Mouse (Mus musculus): ENCODE data around the gene Tsga10.
"Not testable (repeated sequence)": the region's sequence is repeated elsewhere in the genome, so short reads cannot be mapped to it uniquely, and the experiment has no call there.

Tsga10 gene

GRCm38 (mm10) chr1:37719761-37720640 lies 146.2 kb downstream of the Tsga10 start, which contains the start of gene 2010300C02Rik:
TSS of gene 2010300C02Rik (minus strand) at chr1:37720085.
- no peak for DNase-seq (ENCODE audit: low spot score in 2 of 2)

- DNase-seq (ENCODE audit: low spot score in 2 of 2), result no peak
These were observed 147.1 kb downstream of the Tsga10 start for GRCm38 (mm10) chr1:37719030-37719723.

- no peak for DNase-seq (ENCODE audit: low spot score in 2 of 2)
These were observed 147.7 kb downstream of the Tsga10 start for GRCm38 (mm10) chr1:37718516-37718915.

- DNase-seq (ENCODE audit: low spot score in 2 of 2), result no peak
These were observed 148.6 kb downstream of the Tsga10 start for GRCm38 (mm10) chr1:37717415-37718195.

- not testable (repeated sequence) for DNase-seq (ENCODE audit: low spot score in 2 of 2)
These were observed 153.9 kb downstream of the Tsga10 start for GRCm38 (mm10) chr1:37712357-37712737.

GRCm38 (mm10) chr1:37711596-37712356 lies 154.5 kb downstream of the Tsga10 start:
- DNase-seq (ENCODE audit: low spot score in 2 of 2), result no peak

- no peak for DNase-seq (ENCODE audit: low spot score in 2 of 2)
These were observed 155.1 kb downstream of the Tsga10 start for GRCm38 (mm10) chr1:37711082-37711481.

- no peak for DNase-seq (ENCODE audit: low spot score in 2 of 2)
These were observed 156.5 kb downstream of the Tsga10 start for GRCm38 (mm10) chr1:37709736-37710135.

- peak; percentile 38 to 44 for DNase-seq (ENCODE audit: low spot score in 2 of 2)
These were observed 157.8 kb downstream of the Tsga10 start for GRCm38 (mm10) chr1:37708270-37708955.
